Mouse (Mus musculus) frontal cortex, postnatal 25 days (tissue): Measurements from ENCODE around the gene H2-Ab1.

Source experiments
- DNase-seq, 2 experiments: peaks; one replicate each; pipeline ENCODE4 v3.0.0; 2022; ENCODE audit warnings: low spot score in 2 of 2

Gene H2-Ab1

GRCm38 (mm10) chr17:34238706-34239105 is 18.8 kb upstream of the H2-Ab1 start, which contains the start of gene H2-Ob:
H2-Ob (plus strand) TSS chr17:34238903.
- peak in 1 of 2 experiments; percentile 4 for DNase-seq

GRCm38 (mm10) chr17:34239601-34240041 is 17.9 kb upstream of the H2-Ab1 start:
- DNase-seq: peak in 1 of 2 experiments; percentile 0

- DNase-seq: no peak
Measured at GRCm38 (mm10) chr17:34240366-34240765, 17.1 kb upstream of the H2-Ab1 start.

GRCm38 (mm10) chr17:34240916-34241315 is 16.6 kb upstream of the H2-Ab1 start:
- peak in 1 of 2 experiments; percentile 0 for DNase-seq

- DNase-seq: no peak
Measured at GRCm38 (mm10) chr17:34244656-34245055, 12.8 kb upstream of the H2-Ab1 start.

- DNase-seq: no peak
Measured at GRCm38 (mm10) chr17:34247047-34247446, 10.4 kb upstream of the H2-Ab1 start.

GRCm38 (mm10) chr17:34248764-34249163 is 8.7 kb upstream of the H2-Ab1 start:
- DNase-seq: no peak

- DNase-seq: no peak
Measured at GRCm38 (mm10) chr17:34249361-34249760, 8.1 kb upstream of the H2-Ab1 start.

- no peak for DNase-seq
Measured at GRCm38 (mm10) chr17:34249878-34250277, 7.6 kb upstream of the H2-Ab1 start.

GRCm38 (mm10) chr17:34251666-34252065 is 5.8 kb upstream of the H2-Ab1 start:
- DNase-seq: no peak

- no peak for DNase-seq
Measured at GRCm38 (mm10) chr17:34256501-34256900, 988 bp upstream of the H2-Ab1 start.

GRCm38 (mm10) chr17:34260551-34260950 is 3.1 kb downstream of the H2-Ab1 start:
- no peak for DNase-seq

- peak; percentile 31 to 44 for DNase-seq
Measured at GRCm38 (mm10) chr17:34261502-34261901, 4.0 kb downstream of the H2-Ab1 start.

GRCm38 (mm10) chr17:34263068-34263467 is 5.6 kb downstream of the H2-Ab1 start:
- peak; percentile 47 to 67 for DNase-seq

- no peak for DNase-seq
Measured at GRCm38 (mm10) chr17:34263811-34264371, 6.4 kb downstream of the H2-Ab1 start.

- no peak for DNase-seq
Measured at GRCm38 (mm10) chr17:34264452-34265351, 7.2 kb downstream of the H2-Ab1 start.

GRCm38 (mm10) chr17:34268262-34268661 is 10.8 kb downstream of the H2-Ab1 start:
- no peak for DNase-seq

GRCm38 (mm10) chr17:34268748-34269147 is 11.3 kb downstream of the H2-Ab1 start:
- DNase-seq: no peak

GRCm38 (mm10) chr17:34269817-34270216 is 12.3 kb downstream of the H2-Ab1 start:
- DNase-seq: no peak

GRCm38 (mm10) chr17:34270230-34270629 is 12.7 kb downstream of the H2-Ab1 start:
- no peak for DNase-seq

GRCm38 (mm10) chr17:34270940-34271339 is 13.5 kb downstream of the H2-Ab1 start:
- DNase-seq: no peak

- no peak for DNase-seq
Measured at GRCm38 (mm10) chr17:34272102-34272501, 14.6 kb downstream of the H2-Ab1 start.

- DNase-seq: no peak
Measured at GRCm38 (mm10) chr17:34280499-34281038, 23.1 kb downstream of the H2-Ab1 start.
